Comparison of ENCODE assay signal across 14 mouse cellular contexts in the genomic region with DNA sequence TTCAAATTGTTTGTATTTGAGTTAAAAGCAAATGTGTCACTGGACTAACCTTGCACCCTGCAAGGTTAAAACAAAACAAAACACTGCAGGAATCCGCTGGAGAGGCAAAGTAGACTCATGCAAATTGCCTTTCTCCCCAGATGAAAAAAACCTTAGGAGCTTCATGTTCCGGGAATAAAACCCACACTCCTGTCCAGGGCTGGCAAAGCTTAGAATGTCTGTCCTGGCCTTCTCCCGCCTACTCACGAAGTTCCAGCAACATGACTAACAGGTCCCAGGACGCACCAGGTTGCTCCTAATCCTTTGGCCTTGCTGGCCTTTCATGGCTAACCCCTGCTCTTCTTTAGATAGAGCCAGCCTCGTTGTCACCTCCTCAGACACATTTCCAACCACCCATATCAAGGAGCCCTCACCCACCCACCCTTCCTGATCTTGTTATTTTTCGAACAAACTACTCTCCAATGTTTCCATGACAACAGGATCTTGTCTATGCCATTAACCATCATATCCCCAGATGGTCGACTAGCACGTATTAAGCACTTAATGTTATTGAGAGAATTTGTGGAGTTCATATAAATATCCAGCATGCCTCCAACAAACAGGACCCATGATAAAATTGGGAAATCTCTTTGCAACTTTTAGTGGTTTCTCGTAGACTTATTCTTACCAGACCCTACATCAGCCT.
DNase-seq lines count a peak whose midpoint lies in the region; ATAC-seq and TF ChIP-seq lines count a peak whose summit lies in the region.
"Had no signal": no experiment of that assay in that cellular context is flagged by ENCODE, and none has a peak within 500 bp of the region (broad histone marks: within the 10 kb centered on the region; RNA-seq: fewer than 3 reads in every experiment).

No protein-coding gene starts in this region.

- H3K27me3 ChIP-seq in forebrain, postnatal 0 days (ENCODE audit: insufficient read depth, low read length): no peaks in the 10 kb centered on the region; the same call in 1 of the 2 replicates
- peaks cover 12% of the 10 kb centered on the region for H3K27me3 ChIP-seq in forebrain, embryonic 12.5 days
- H3K27me3 ChIP-seq in intestine, embryonic 15.5 days (replicated peaks): no peaks in the 10 kb centered on the region
- H3K27me3 ChIP-seq in intestine, postnatal 0 days (replicated peaks; ENCODE audit: control insufficient read depth, insufficient read depth, low read length): no peaks in the 10 kb centered on the region

- 56% methylated on average over 10 of the region's 10 CpGs for WGBS in forebrain, postnatal 0 days
- WGBS in forebrain, embryonic 12.5 days: 65% methylated on average over 10 of the region's 10 CpGs
- WGBS in intestine, embryonic 15.5 days: 71% methylated on average over 10 of the region's 10 CpGs
- WGBS in intestine, postnatal 0 days: 78% methylated on average over 10 of the region's 10 CpGs

- no peaks in the 10 kb centered on the region for H3K9me3 ChIP-seq in forebrain, postnatal 0 days (ENCODE audit: low read length)
- no peaks in the 10 kb centered on the region for H3K9me3 ChIP-seq in forebrain, embryonic 12.5 days
- no peaks in the 10 kb centered on the region for H3K9me3 ChIP-seq in intestine, embryonic 15.5 days
- H3K9me3 ChIP-seq in intestine, postnatal 0 days (ENCODE audit: control insufficient read depth): no peaks in the 10 kb centered on the region
- H3K9me3 ChIP-seq: embryonic facial prominence, embryonic 15.5 days; liver, embryonic 12.5 days had no signal

- peaks cover 12% of the 10 kb centered on the region for H3K4me1 ChIP-seq in forebrain, postnatal 0 days (ENCODE audit: insufficient read depth)
- H3K4me1 ChIP-seq in forebrain, embryonic 12.5 days: peaks cover 40% of the 10 kb centered on the region
- H3K4me1 ChIP-seq in intestine, embryonic 15.5 days (replicated peaks): peaks cover 10% of the 10 kb centered on the region; the same call in 1 of the 2 replicates
- 0 out of 2 replicates have a peak, but pooled peaks cover 5% of the 10 kb centered on the region for H3K4me1 ChIP-seq in intestine, postnatal 0 days (replicated peaks; ENCODE audit: control insufficient read depth, insufficient read depth, low read length)

- no peak overlapping the region for H3K27ac ChIP-seq in forebrain, postnatal 0 days (ENCODE audit: low read depth, low read length)
- no peak overlapping the region for H3K27ac ChIP-seq in forebrain, embryonic 12.5 days
- H3K27ac ChIP-seq in intestine, embryonic 15.5 days: no peak overlapping the region
- no peak overlapping the region for H3K27ac ChIP-seq in intestine, postnatal 0 days (ENCODE audit: low read depth, low read length)
- H3K27ac ChIP-seq: embryonic facial prominence, embryonic 15.5 days; hindbrain, postnatal 0 days; liver, embryonic 12.5 days had no signal

- no peak overlapping the region for H3K4me2 ChIP-seq in forebrain, postnatal 0 days (ENCODE audit: low read depth)
- no peak overlapping the region for H3K4me2 ChIP-seq in forebrain, embryonic 12.5 days
- no peak overlapping the region for H3K4me2 ChIP-seq in intestine, embryonic 15.5 days (replicated peaks)
- H3K4me2 ChIP-seq in intestine, postnatal 0 days (replicated peaks; ENCODE audit: low read depth): no peak overlapping the region
- H3K4me2 ChIP-seq: embryonic facial prominence, embryonic 15.5 days; liver, embryonic 12.5 days had no signal

- no peak overlapping the region for H3K4me3 ChIP-seq in forebrain, postnatal 0 days (ENCODE audit: low read depth, low read length)
- H3K4me3 ChIP-seq in forebrain, embryonic 12.5 days (replicated peaks): no peak overlapping the region
- H3K4me3 ChIP-seq in intestine, embryonic 15.5 days (replicated peaks): no peak overlapping the region
- no peak overlapping the region for H3K4me3 ChIP-seq in intestine, postnatal 0 days (ENCODE audit: low read depth, low read length)
- H3K4me3 ChIP-seq: embryonic facial prominence, embryonic 15.5 days; liver, embryonic 12.5 days had no signal

- H3K9ac ChIP-seq in forebrain, postnatal 0 days: no peak overlapping the region
- no peak overlapping the region for H3K9ac ChIP-seq in forebrain, embryonic 12.5 days
- H3K9ac ChIP-seq in intestine, embryonic 15.5 days: no peak overlapping the region
- no peak overlapping the region for H3K9ac ChIP-seq in intestine, postnatal 0 days (ENCODE audit: low read depth, low read length)
- H3K9ac ChIP-seq: embryonic facial prominence, embryonic 15.5 days; liver, embryonic 12.5 days had no signal

- 0 out of 2 replicates have a peak, but pooled peaks have one; percentile 34 for ATAC-seq in forebrain, postnatal 0 days
- ATAC-seq in forebrain, embryonic 12.5 days (ENCODE audit: low FRiP score): no peak
- no peak for ATAC-seq in intestine, embryonic 15.5 days
- ATAC-seq in intestine, postnatal 0 days: no peak
- ATAC-seq: liver, embryonic 12.5 days had no signal

- peak; percentile 20 for DNase-seq in forebrain, postnatal 0 days
- DNase-seq in 3T3-L1 (ENCODE audit: low read depth, low spot score): peak; percentile 42
- DNase-seq in adipocyte (ENCODE audit: low spot score): peak; percentile 68
- DNase-seq in gastrocnemius, postnatal 10 days: peak; percentile 19
- DNase-seq in natural killer cell, adult 2 months (ENCODE audit: low spot score in 2 of 2): no peak
- DNase-seq: cerebellum, adult 18-20 months; layer of hippocampus, adult 9-11 months; left cerebral cortex, postnatal 4 days had no signal

- no peak for TF ChIP-seq CTCF in forebrain, postnatal 0 days (IDR thresholded peaks at IDR 0.05; ENCODE audit: low read depth)
- TF ChIP-seq CTCF in intestine, postnatal 0 days (IDR thresholded peaks at IDR 0.05; ENCODE audit: low read depth): no peak

- H3K36me3 ChIP-seq in forebrain, postnatal 0 days (ENCODE audit: insufficient read depth): no peaks in the 10 kb centered on the region
- no peaks in the 10 kb centered on the region for H3K36me3 ChIP-seq in forebrain, embryonic 12.5 days (replicated peaks)
- H3K36me3 ChIP-seq in intestine, embryonic 15.5 days: no peaks in the 10 kb centered on the region
- no peaks in the 10 kb centered on the region for H3K36me3 ChIP-seq in intestine, postnatal 0 days (ENCODE audit: control insufficient read depth, insufficient read depth)
- H3K36me3 ChIP-seq: embryonic facial prominence, embryonic 15.5 days; liver, embryonic 12.5 days had no signal

Comparison
In these comparisons a context has a peak if more than half of its experiments do, and no peak if none do; other contexts are left out.
1. DNase-seq: peak in forebrain, postnatal 0 days (single experiment), 3T3-L1 (single experiment), adipocyte (single experiment) and gastrocnemius, postnatal 10 days (single experiment); none in natural killer cell, adult 2 months (0 of 2).